Mouse (Mus musculus): ENCODE data around the gene Pigl. TPM values are rescaled to one million over a fixed set of nuclear protein-coding genes. Genes with fewer than 3 reads are reported as not detected.

The Pigl gene
- total RNA-seq, 2 experiments from 2014 or later, result 7.3 to 8.7 TPM

DNA sequence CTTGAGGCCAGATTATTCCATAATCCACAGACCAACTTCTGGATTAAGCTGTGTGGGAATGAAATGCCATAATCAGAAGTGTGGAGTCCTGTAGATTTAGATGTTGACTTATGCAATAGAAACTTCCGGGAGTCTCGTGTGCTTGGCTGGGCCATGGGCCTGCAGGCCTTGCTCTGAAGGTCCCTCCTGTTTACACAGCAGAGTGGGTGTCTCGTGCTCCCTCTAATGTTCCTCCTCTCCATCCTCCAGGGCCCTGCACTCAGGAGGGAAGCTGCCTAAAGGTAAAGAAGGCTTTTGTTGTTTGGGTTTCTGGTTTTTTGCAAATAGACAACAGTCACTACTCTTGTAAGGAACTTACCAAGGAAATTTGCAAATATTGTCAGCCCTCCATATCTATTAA, 51.3 kb downstream of the Pigl start:
- DNase-seq (ENCODE audit: low spot score in 2 of 2), result no peak
- Histone ChIP-seq H3K4me3 (no peak overlapping the region), H3K27ac (no peak overlapping the region)
- TF ChIP-seq CTCF (conservative IDR thresholded peaks at IDR 0.05), result no peak

DNA sequence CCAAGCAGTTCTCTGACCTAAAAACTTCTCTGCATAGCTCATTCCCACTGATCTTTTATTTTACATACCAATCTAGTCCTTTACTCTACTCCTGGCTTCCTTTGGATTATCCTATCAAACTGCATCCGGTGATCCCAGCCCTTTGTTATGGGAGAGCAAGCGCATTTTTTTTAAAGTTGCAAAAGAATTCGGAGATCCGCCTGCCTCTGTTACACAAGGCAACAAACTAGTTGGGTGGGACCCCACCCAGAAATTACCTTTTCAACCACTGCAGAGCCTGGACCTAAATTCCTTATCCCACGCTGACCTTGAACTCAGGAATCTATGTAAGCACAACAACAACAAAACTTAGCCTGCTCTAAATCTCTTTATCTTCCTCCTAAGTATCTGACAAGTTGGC, 52.7 kb downstream of the Pigl start:
- TF ChIP-seq CTCF (conservative IDR thresholded peaks at IDR 0.05), result no peak
- no peak for DNase-seq (ENCODE audit: low spot score in 2 of 2)

DNA sequence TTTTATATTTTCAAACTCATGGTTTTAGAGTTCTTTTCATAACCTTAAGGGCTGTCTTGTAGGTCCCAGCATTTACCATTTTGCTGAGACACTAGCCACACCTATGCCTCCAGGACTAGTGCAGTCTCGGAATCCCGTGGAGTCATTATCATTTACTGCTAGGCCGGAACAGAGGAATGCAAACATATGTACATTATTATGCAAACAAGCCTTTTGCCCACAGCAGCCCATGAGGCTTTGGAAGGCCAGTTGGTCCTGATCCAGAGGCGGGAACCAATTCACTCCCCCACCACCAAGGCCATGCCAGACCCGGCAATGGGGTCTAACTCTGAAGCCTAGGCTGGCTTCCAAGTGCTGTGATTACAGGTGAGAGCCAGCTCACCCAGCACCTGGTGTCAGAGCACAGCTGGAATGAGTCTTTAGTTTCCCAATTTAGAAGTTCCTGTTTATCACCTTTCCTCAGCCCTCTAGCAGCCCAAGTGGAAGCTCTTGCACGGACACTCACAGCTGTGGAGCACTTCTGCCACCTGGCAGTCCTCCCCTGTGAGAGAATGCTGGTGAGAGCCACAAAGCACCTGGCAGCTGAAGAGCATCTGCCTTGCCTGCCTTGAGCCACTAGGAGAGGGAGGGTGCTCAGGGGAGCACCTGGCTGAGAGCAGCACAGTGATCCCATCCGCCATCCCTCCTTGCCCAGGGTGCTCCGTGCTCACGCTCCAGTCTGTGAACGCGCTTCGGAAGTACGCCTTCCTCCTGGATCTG, 53.4 kb downstream of the Pigl start:
- DNase-seq (ENCODE audit: low spot score in 2 of 2), result no peak
- no peak for TF ChIP-seq CTCF (conservative IDR thresholded peaks at IDR 0.05)

More for the DNA sequence above, 52.7 kb downstream of the Pigl start:
- Histone ChIP-seq H3K4me3 (no peak overlapping the region), H3K27ac (no peak overlapping the region)

DNA sequence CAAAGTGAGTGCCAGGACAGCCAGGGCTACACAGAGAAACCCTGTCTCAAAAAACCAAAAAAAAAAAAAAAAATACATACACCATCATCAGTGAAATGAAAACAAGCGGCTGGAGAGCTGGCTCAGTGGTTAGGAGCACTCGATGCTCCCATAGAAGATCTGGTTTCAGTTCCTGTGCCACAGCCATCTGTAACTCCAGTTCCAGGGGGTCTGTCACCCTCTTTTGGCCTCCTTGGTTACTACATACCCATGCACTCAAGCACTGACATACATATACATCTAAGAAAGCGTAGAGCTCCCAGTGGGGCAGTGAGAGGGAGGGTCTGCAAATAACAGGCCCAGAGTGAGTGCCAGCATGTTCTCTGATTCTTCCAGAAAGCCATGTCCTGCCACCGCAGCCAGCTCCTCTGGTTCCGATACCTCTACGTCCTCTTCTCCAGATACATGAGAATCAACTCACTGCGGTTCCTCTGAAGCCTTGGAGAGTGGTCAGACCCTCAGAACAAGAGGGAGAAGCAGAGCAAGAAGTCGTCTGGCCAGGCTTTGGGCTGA, 54.3 kb downstream of the Pigl start:
- no peak for DNase-seq (ENCODE audit: low spot score in 2 of 2)
- Histone ChIP-seq H3K27ac (no peak overlapping the region), H3K4me3 (no peak overlapping the region)
- TF ChIP-seq CTCF (conservative IDR thresholded peaks at IDR 0.05), result no peak

More for the DNA sequence above, 53.4 kb downstream of the Pigl start:
- Histone ChIP-seq H3K27ac (no peak overlapping the region), H3K4me3 (no peak overlapping the region)

DNA sequence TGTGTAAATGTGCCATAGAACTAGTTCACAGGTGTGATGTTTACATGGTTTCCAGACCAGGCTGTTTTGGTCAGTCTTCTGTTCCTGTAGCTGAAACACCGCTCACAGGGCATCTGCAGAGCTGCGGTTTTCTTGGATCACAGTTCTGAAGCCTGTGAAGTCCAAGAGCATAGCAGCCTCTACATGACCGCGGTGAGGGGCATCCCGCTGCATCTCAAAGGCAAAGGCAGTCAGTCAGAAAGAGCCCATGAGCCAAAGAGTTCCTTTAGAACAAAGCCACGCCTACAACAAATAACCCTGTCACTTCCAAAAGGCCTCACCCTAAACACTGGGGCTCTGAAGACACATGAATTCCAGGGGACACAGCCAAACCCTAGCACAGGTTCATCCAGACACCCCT, 55.1 kb downstream of the Pigl start:
- TF ChIP-seq CTCF (conservative IDR thresholded peaks at IDR 0.05), result no peak
- no peak overlapping the region for H3K4me3 ChIP-seq
- DNase-seq (ENCODE audit: low spot score in 2 of 2), result no peak
- H3K27ac ChIP-seq, result no peak overlapping the region

DNA sequence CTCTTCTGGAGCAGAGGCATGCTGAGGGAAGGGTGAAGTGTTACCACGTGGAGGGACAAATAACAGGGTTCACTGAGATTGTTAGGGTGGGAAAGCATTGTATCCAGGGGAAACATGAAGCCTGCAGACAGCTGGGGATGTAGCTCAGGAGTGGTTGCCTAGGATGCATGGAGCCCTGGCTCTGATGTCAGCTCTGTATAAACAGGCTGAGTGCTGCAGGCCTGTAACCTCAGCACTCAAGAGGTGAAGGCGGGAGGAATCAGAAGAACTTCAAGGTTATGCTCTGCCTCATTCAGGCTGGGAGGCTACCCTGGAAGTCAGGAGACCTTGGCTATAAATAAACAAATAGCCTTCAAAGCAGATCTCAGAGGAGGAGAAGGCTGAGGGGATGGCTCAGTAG, 60.7 kb downstream of the Pigl start:
- peak overlapping the region; percentile 50 for H3K27ac ChIP-seq
- no peak for DNase-seq (ENCODE audit: low spot score in 2 of 2)
- TF ChIP-seq CTCF (conservative IDR thresholded peaks at IDR 0.05), result no peak
- H3K4me3 ChIP-seq, result no peak overlapping the region

DNA sequence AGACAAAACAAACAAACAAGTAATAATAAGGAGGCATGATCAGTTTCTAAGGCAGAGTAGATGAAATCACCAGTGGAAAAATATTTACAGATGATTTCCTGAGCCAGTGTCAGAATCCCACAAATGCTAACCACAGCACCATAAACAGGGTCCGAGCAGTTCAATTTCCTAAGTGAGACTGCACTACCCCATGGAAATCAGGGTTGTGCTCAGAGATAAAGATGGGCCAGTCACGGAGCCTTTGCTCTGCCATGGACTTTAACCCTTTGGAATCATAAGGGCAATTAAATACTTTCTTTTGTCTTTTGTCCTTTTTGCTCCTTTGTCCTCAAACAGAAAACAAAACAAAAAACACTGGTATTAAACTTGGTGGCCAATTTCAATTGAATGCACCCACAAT, 64.0 kb downstream of the Pigl start:
- TF ChIP-seq CTCF (conservative IDR thresholded peaks at IDR 0.05), result no peak
- DNase-seq (ENCODE audit: low spot score in 2 of 2), result no peak
- no peak overlapping the region for H3K27ac ChIP-seq
- H3K4me3 ChIP-seq, result no peak overlapping the region

DNA sequence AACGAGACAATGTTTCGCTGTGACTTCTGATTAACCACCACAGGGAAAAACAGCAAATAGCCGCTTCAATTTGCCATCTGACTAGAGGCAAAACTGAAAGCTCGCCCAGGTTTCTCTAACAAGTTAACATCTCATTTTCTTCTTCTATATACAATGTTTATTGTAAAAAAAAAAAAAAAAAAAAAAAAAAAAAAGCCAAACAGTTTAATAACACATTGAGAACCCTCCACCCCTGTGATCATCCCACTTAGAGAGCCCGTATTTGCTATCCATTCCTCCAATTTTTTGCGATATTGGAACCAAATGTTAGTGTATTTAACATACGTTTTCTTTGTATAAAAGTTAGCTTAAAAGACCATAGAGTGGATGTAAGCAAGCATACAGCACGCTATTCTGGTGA, 78.8 kb downstream of the Pigl start:
- DNase-seq (ENCODE audit: low spot score in 2 of 2), result no peak
- no peak for TF ChIP-seq CTCF (conservative IDR thresholded peaks at IDR 0.05)
- H3K27ac ChIP-seq, result no peak overlapping the region
- H3K4me3 ChIP-seq, result no peak overlapping the region; the same call in 1 of the 2 replicates

DNA sequence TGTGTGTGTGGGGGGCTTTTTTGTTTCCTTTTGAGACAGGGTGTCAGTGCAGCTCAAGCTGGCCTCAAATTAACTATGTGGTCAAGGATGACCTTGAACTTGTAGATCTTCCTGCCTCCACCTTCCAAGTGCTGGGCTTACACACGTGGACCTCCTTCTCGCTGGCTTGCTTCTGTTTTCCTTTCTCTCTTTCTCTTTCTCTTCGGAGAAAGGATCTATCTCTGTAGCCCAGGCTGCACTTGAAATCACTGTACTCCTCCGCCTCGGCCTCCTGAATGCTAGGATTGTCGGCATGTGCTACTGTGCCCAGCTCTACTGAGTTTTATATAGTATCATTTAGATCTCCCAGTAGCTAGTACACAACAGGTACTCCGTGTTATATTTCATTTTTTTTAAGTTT, 79.3 kb downstream of the Pigl start:
- no peak for DNase-seq (ENCODE audit: low spot score in 2 of 2)
- Histone ChIP-seq H3K4me3 (peak overlapping the region; percentile 88), H3K27ac (no peak overlapping the region)
- no peak for TF ChIP-seq CTCF (conservative IDR thresholded peaks at IDR 0.05)

DNA sequence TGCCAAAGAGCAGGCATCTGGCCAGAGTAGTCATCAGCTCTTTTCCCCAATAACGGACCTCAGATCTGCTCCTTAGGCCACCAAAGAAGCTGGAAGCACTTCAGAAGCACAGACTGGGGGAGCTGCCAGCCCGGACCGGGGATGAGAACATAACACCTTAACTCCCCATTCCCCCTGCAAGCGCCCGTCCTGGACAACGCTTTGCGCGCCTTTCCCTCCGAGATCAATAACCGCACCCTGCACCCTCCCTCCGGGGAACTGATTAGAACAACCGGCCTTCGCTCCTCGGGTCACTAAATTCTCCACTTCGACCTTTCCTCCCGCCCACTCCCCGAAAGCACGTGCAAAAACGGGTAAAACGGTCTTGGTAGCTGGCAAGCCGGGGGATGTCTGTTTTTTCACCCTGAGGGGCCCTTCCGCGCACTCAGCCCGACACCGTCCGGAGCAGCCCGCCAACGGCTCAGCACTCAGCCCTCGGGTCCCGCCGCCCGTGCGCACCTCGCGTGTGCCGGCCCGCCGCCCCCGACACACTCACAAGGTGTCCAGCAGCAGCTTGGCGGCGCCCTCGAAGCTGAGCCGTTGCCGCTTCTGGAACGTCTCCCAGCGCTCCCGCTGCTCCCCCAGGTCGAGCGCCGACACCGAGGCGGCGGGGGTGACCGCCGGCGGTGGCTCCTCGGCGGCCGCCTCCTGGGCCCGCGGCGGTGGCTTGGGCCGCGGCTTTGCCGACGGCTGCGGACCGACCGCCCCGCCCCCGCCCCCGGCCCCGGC, 80.2 kb downstream of the Pigl start:
- DNase-seq (ENCODE audit: low spot score in 2 of 2), result no peak
- no peak for TF ChIP-seq CTCF (conservative IDR thresholded peaks at IDR 0.05)
- H3K27ac ChIP-seq, result peak overlapping the region; percentile 93
- peak overlapping the region; percentile 88 for H3K4me3 ChIP-seq

DNA sequence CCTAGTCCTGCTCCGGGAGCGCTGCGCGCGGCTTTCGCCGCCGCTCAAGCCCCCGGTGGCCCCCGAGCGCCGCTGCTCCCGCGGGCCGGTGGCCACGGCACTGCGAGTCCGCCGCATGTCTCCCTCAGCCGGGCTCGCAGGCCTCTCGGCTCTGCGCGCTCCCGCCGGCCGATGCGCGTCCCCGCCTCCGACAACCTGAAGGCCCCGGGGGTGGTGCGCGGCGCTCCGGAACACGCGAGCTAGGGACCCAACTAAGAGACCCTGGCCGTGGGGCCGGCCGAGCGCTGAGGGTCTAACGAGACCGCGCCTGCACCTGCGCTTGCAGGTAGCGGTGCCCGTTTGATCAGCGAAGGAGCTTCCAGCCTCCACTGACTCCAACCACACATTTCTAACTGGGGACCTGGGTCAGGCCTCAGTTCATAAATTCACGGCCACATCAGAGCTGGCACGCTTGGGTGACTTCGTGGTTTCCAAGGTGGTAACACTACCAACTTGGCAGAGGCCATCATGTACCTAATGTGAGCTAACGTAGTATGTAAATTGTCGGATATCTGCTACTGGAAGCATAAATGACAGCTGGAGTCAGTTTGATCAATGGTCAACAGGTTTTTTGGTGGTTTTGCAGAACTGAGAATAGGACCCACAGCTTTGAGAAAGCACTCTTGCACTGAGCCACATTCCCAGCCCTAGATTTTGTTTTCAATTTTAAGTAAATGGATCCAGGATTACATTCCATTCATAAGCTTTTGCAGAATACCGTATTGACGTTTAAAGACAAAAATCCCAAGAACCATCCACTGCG, 81.0 kb downstream of the Pigl start, which contains the start of gene Cenpv:
Gene Cenpv, minus strand, starts transcription at position 173 of the 802 bp plus-strand sequence.
- peak within 1 kb of the TSS; percentile 88 for H3K4me3 ChIP-seq
- H3K27ac ChIP-seq, result peak within 1 kb of the TSS; percentile 93
- DNase-seq (ENCODE audit: low spot score in 2 of 2), result peak; percentile 42 to 69
- no peak for TF ChIP-seq CTCF (conservative IDR thresholded peaks at IDR 0.05)

DNA sequence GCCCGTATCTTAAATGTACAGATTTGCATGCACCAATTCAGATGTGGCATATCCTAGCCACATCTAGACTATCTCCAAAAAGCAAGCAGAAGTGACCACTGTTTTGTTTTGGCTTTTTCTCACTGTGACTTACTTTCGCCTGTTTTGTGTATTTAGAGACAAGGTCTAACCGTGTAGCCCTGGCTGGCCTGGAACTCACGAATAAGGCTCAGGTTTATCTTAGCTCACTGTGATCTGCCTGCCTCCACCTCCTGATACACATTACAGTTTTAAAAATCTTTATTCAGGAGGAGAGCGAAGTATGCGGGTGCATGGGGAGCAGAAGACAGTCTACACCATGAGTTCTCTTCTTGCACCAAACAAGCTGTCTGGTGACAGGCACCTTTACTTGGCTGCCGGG, 81.9 kb downstream of the Pigl start:
- Histone ChIP-seq H3K4me3 (no peak overlapping the region), H3K27ac (no peak overlapping the region; the same call in 1 of the 2 replicates)
- no peak for DNase-seq (ENCODE audit: low spot score in 2 of 2)
- no peak for TF ChIP-seq CTCF (conservative IDR thresholded peaks at IDR 0.05)

DNA sequence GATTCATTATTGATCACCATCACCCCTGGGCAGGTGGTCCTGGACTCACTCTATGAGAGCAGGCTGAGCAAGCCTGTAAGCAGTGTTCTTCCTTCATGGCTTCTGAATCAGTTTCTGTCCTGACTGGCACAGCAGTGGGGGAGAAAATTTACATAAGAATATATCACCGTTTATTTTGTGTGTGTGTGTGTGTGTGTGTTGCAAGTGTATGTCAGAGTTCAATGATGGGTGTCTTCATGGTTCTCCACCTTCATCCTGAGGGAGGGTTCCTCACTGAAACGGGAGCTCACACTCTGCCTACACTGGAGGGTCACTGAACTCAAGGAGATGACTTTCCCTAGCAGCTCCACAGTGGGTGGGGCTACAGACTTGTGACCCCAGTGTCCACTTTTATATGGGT, 82.7 kb downstream of the Pigl start:
- H3K27ac ChIP-seq, result no peak overlapping the region
- no peak for TF ChIP-seq CTCF (conservative IDR thresholded peaks at IDR 0.05)
- no peak overlapping the region for H3K4me3 ChIP-seq
- DNase-seq (ENCODE audit: low spot score in 2 of 2), result no peak
